Mouse (Mus musculus) layer of hippocampus, adult 9-11 months (tissue): ENCODE data around the gene Selplg.
A peak's percentile ranks its signal among the peaks of the same experiment; 100 is the strongest.

Experiments
- DNase-seq: peaks from one replicate; pipeline ENCODE4 v3.0.0; 2022

The Selplg gene

DNA sequence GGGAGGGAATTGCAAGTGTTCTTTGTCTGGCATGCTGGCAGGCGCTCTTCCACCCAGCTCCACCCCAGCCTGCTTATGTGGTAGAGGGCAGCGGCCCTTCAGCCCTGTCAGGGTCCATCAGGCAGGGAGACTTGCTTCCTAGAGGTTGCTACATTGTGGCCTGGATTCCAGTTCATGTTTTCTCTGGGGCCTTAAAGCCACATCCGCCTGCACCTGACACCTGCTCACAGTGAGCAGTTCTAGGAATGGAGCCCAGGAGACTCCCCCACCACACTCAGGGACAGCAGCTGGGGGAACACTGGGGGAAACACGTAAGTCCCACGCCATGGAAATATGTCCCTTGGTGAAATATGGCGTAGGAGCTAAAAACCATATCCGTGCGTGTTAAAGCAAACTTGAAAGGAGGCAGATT lies at the start of gene Selplg:
Selplg (minus strand) TSS at position 155 of the 412 bp plus-strand sequence.
- DNase-seq = no peak

DNA sequence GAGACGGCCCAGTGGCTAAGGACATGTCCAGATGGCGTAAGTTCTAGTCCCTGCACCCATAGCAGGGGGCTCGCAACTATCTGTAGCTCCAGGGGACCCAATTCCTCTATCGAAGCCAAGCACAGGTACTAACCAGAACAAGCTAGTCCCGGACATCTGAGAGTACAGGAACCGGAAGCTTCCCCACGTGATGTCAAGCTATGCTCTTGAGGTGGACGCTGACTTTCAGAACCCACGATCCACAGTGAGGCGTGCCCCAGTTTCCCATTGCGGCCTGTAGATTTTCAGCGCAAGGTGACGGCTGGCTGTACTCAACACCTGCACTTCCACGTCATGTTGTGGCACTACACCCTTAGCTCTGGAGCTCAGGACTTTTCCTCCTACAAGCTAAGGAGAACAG lies 48.7 kb upstream of the Selplg start:
- no peak for DNase-seq

DNA sequence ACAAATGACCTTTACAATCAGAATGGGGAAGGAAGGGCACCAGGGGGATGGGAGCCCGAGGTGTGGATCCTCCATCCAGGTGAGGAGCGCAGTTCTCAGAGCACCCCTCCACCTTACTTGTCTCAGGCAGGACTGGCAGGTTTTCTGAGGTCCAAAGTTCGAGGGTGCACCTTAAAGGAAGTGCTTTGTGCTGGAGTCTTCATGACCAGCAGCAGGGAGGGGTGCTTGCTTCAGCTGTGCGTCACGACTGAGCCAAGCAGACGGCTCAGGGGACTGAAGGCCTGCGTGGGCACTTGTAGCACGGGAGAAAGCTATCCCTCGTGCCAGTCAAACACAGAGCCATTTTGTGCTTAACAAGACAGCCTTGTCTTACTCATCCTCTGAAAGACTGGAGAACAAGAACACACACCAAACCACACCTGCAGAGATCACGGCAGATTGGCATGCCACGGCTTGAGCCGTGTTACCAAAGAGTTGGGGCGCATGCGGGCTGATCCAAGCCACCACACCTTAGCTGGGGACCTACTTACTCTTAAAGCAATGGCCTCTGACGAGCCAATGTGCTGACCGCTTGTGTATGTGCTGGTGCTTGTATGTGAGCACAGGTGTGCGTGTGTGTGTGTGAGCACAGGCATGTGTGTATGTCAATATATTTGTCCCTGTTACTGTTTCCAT lies 46.6 kb upstream of the Selplg start:
- no peak for DNase-seq

DNA sequence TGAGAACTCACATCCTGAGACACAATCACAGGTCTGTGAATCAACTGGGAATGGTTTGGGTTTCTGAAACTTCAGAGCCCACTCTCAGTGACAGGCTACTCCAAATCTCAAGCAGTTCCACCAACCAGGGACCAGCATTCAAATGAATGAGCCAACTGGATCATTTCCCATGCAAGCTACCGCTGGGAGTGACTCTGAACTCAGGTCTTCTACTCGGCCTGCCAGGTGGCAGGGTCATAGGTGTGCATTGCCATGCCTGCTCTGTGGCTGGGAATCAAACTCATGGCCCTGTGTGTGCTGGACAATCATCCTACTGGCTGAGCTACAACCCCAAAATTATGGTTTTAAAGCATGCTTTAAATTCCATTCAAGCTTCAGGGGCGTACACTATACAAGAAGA lies 45.1 kb upstream of the Selplg start:
- DNase-seq = no peak

DNA sequence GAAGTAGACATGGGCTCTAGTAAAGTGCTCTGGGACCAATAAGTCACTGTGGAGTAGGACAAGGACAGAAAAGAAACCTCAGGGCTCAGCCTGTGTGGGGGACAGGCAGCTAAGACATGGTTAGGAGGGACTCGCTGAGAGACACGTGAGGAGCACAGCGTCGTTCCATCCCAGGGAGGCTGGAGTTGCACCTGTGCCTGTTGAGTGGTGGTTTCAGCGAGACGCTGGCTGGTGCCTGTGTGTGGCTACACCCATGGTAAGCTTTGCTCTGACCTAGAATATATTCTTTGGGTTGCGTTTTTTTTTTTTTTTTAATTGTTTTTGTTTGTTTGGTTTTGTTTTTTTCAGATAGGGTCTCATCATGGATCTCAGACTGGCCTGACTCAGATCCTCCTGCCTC lies 43.7 kb upstream of the Selplg start:
- DNase-seq = no peak

DNA sequence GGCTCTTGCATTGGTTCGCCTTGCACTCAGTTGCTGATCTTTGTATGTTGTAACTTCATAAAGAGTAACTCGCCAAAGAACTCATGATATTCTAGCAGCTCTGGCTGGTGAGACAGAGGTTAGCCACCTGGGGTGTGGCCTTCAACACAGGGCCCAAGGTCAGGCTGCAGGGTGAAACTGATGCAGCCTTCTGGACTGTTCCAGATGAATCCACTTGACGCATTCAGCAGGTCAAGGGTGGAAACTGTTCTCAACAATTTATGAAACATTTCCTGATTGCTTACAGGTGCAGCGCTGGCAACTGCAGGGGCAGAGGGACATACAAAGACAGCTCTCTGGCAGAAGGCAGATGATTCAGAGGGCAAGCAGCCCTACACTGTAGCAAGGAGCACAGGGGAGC lies 43.2 kb upstream of the Selplg start:
- DNase-seq = no peak

DNA sequence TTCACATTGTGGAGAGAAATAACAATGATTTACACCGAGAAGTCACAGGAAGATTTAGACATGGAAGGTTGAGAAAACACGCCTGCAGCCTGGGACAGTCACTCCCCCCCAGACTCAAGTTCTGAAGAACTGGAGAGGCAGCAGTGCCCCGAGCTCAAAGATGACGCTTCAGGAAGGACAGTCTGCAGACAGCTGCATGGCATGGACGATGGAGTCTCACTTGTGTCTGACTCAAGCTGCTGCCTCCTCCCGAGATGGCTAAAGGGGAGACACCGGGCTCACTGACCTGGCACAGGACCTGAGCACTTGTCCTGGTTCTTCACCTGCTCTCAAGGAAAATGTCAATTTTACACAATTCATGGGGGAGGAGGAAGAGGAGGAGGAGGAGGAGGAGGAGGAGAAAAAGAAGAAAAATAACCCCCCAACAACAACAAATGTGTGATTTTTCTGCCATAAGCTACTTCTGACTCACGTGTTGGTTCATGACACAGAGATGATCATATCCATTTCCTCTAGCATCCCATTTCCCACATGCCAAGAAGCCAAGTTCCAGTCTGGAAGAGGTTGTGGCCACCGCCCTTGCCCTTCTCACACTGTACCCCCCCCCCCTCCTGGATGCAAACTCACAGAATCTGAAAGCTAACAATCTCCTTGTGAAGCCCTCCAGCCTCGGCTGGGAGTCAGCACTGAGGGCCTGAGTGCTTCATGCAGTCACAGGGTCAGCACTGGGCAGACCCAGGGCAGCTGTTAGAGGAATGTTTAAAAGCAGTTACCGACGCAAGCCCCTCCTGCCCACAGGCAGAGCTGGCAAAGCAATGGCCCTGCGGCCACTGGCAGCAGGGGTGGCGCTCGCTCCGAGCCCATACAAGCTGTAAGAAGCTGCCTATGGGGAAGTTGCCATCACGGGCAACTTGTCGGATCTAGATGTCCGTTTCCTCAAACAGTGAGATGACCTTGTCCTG lies 41.9 kb upstream of the Selplg start:
- DNase-seq = no peak

DNA sequence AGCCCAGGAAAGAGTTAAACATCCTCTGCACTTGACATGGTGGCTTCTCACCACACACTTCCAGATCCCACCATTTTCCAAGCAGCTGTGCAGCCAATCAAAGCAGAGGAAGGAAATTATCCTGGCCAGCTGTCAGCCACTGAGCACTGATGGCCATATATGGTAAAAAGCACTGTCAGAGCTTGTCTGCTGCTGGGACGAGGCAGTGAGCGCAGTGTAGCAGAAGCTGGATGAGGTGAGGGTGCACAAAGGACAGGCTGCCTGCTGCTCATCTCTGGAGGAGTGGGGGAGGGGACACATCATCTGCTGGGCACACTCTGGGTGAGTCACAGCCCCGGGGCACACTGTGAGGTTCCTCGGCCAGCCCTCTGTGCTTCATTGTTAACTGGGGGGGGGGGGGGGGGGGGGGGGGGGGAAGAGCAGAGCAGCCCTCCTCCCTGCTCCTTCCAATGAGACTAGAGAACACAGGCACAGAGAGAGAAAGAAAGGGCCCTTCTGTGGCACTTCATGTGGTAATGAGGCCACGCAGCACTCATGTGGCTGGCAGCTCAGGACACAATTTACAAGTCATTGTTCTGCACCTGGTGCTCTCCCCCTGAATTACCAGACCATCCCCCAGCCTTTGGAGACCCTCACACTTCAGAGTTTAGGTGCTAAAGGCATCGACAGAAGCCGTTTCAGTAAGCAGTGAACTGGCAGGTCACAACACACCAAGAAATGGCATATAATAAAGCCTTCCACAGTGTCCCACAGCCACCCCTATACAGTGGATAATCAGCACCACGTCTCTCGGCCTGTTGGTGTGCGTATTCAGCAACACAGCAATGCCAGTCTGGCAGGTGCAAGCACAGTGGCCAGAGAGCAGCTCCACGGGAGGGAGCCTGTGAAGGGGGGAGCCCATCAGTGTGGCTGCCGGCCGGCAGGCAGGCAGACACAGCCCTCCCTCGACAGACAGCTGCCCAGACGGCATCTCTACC lies 40.8 kb upstream of the Selplg start:
- DNase-seq = peak; percentile 92

DNA sequence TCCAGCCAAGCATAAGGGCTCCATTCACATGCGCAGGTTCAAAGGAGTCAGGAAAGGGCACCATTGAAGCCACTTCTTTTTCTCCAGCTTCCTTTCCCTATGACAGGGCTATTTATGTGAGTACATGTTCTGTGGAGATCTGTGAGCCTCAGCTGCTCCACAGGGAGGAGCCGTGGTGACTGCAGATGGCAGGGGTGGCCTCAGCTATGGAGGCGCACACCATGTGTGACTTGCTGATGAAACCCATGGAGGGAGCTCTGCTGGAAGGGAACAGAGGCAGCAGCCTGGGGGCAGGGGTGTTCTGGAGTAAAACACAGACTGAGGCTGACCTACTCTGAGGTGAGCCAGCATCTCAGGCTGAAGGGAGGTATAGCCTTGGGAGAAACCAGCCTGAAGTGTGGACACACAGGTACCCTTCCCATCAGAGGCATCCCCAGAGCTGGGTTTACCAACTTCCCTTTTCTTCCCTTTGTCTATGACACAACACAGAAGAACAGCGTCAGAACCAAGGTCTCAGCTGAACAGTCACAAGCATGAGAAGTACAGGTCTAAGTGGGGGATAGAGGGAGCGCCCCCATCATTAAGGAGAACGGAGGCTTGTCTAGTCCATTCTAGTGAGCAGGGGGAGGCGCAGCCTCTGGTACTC lies 39.6 kb upstream of the Selplg start:
- DNase-seq = peak; percentile 84

DNA sequence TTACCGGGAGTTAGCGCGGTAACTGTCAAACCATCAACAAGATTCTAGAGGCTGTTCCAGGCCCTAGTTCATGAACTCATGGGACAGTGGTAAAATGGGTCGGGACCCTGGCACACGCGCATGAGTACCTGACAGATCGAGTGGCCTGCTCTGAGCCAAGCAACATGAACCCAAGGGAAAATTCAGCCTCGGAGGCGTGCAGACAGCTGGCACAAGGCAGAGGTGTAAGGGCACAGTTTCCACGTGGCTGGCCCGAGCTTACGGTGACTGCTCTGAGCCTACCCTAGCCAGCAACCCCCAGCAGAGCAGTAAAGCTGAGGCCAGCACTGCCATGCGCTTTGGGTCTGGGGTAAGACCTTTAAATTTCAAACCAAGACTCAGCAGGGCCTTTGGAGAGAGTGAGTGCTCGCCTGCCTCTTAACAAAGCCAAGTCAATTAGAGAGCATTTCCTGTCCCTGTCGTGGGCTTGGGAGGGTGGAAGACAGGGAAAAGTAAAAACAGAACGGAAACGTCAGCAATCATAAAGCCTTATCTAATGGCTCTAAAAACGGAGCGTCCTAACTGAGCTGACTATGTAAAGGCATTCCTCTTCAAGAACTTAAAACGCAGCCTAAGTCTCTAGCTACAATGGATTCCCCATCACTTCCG lies 38.1 kb upstream of the Selplg start:
- DNase-seq = no peak

DNA sequence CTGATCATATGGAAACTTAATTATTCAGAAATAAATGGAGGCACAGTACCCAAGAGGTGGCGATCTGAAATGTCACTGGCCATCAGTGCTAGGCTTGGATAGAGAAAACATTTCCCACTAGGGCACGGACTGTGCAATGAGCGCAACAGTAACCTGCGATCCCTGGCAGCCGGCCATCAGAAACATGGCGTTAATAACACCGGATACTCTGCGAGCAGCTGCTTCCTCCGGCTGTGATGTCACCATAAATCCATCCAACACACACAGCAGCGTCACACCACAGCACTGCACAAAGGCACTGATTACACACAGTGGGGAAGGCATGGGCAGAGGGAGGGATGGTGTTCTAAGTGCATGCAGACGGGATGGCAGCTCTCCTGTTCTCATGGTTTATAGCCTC lies 36.7 kb upstream of the Selplg start:
- DNase-seq = no peak

DNA sequence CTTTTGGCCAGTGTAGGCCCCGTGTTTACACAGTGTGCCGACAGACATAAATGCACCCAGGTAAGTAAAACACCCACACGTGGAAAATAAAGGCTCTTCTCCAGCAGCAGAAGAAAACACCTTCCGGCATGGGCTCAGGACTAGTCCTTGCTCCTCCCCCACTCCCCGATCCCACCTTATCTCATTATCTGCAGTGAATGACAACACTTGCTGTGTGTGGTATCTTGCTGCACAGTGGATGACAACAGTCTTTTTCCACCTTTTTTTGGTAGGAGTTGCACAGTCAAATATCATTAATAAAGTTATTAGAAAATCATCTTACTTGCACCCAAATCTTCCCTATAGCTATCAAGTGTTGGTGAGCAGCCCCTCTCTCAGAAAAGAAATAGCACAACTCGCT lies 32.5 kb upstream of the Selplg start:
- DNase-seq = no peak

DNA sequence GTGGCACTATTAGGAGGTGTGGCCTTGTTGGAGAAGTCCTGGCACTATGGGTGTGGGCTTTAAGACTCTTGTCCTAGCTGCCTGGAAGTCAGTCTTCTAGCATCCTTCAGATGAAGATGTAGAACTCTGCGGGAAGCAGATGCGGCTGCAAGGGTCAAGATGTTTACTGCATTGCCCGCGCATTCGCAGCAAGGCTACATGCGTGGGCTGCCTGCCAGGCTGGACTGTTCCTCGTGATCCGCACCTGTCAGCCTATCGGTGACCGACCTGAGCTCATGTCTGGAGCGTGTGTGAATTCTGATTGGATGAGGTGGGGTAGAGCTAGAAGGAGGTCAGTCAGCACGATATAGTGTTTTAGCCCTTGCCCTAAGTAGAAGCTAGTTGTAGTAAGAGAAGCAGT lies 31.6 kb upstream of the Selplg start:
- DNase-seq = no peak

DNA sequence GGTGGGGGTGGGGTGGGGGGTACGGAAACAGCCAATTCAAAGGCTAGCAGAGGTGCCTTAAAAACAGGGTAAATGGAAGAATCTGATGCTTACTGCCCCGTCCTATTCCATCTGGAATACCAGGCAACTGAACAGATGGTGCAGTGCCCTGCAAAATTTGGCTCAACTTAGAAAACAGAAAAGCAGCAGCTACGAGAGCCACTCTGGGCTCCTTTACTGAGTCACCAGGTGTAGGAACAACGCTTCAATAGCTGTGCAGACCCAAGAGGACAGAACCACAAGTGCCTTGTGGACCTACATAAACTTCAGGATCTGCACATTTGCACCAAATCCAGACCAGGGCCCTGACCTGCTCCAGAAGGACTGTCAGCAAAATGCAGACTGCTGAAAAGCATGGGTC lies 30.0 kb upstream of the Selplg start:
- no peak for DNase-seq

DNA sequence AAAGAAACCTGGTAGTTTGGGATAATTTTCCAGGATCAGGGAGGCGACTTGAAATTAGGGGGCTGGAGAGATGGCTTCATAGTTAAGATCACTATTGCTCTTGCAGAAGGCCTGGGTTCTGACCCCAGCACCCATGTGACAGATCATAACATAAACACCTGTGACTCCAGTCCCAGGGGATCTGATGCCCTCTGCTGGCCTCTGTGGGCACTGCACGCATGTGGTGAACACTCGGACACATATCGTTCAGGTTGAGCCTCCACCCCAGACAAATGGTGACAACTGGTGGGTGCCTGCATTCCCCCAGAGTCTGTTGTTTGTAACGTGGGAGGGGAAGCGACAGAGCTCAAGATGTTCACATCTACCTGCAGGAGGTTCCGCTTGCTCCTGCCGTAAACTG lies 28.9 kb upstream of the Selplg start:
- no peak for DNase-seq

DNA sequence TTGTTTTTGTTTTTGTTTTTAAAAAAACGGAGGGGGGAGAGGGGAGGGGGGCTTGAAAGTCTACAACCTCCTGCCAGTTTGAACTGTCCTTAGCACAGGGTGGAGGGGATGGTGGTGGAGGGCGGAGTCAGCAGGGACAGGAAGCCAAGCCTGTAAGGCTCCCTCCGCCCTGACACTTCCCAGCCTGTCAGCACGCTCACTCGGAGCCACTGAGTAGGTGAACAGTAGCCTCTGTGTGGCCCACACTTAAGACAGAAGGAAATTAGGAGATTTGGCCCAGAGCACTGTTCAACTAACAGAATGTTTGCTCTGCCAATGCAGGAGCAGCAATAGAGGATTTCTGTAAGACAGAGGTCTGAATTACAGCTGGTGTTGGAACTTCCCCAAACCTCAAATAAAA lies 26.5 kb upstream of the Selplg start:
- DNase-seq = no peak

DNA sequence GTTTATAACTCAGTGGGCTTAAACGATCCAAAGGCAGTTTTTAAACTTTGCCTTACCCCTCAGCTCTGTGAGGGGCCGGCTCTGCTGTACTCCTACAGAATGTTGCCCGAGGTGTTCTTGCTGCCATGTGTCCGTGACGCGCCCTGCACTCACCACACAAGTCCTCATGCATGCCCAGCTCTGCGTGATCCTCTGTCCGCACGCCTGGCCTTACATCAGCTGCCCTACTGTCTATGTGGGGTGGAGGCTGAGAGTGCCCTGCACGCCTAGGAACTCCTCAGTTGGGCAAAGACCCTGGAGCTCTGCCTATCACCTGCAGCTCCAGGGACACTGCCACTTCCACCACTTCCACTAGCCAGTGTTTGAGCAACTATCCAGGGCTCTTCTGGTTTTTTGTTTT lies 26.1 kb upstream of the Selplg start:
- no peak for DNase-seq

DNA sequence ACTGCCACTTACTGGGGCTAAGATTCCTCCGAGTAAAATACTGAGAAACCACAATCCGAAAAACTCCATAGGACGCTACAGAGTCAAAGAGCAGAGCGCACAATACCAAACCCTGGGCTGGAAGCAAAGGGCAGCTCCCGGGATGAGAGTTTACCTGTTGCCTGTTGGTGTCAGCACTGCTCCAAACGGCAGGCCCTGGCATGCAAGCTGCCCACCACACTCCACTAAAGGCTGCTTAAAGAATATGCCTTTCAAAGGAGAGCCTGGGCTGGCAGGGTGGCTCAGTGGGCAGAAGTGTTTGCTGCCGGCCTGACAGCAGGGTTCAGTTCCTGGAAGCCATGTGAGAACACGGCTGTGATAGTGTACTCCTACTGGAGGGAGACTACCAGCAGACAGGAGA lies 25.2 kb upstream of the Selplg start:
- no peak for DNase-seq

DNA sequence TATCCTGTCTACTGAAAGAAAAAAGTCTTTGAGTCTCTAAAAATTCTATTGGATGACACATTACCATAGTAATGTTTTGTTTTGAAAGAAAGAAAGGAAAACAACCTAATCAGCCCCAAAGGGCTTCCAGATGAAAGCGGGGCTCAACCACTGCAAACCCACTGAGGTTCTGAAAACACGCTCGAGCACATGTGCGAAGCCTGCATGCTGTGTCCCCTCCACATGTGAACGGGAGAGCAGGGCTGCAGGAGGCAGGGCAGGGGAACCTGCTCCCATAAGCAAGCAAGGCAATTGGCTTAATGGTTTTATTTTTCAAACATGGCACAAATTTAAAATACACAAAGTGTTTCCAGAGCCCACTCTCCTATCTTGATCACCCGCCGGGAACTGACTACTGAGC lies 24.2 kb upstream of the Selplg start:
- no peak for DNase-seq

DNA sequence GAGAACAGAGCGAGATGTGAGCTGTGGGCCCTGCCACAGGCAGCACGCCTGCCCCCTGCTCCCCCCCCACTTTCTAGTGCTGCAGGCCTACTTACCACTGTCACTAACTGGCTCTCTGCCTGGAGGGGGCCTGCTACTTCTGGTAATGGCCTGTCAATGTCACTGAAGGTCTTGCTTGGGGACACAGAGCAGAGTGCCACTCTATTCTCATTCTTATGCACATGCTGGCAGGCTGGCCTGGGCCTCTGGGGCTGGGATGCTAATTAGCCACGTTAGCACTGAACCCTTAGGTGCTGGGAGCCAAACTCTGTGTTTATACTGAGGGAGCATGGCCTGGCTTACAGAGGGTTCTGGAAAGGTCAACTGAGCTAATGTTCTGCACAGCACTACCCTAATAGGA lies 23.3 kb upstream of the Selplg start:
- no peak for DNase-seq

DNA sequence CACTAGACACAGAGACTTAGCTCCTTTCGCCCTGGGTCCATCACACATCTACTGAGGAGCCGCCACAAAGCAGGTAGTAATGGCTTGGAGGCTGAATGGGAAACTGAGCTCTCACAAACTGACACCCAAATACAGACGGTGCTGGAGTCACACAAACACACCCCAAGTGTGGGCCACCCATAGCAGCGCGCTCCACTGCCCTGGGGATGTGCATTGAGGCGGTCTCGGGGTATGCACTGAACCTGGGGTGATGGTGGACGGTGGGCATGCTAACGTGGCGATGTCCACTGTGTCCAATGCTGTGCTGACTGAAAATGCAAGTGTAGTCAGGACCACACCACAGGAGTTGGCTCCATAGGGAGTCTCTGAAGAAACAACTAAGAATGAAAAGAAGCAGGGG lies 22.7 kb upstream of the Selplg start:
- DNase-seq = no peak

DNA sequence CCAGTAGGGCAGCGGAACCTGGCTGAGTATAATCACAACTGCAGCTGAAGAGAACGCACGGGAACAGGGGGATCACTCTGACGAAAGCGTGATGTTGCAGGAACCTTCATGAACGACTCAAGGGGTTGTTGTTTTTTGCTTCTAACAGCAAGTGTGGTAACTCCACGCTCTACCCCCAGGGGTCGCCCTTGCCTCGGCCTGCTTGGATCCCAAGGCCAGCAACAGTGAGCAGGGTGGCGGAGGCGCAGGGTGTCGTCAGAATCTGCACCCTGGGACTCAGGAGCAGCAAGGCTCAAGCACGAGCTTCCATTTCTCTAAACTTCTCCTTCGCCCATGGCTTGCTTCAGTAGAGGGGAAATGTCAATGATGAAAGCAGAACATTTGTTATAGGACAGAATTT lies 22.1 kb upstream of the Selplg start:
- DNase-seq = peak; percentile 75
